Mouse (Mus musculus) central nervous system, embryonic 18 days (tissue): ENCODE data around the gene Wwp2. TPM values are rescaled to one million over a fixed set of nuclear protein-coding genes. Genes with fewer than 3 reads are reported as not detected.

ENCODE experiments used
- polyA plus RNA-seq: library from polyadenylated mRNA; depleted of rRNA; stranded (reverse); fragments of >200 nt; gene quantifications from 2 replicates; pipeline ENCODE4 v1.2.3, GENCODE M21; 2012; rRNA removed

Wwp2 gene
- 24.3 and 27.7 TPM in 2 replicates for polyA plus RNA-seq

DNA sequence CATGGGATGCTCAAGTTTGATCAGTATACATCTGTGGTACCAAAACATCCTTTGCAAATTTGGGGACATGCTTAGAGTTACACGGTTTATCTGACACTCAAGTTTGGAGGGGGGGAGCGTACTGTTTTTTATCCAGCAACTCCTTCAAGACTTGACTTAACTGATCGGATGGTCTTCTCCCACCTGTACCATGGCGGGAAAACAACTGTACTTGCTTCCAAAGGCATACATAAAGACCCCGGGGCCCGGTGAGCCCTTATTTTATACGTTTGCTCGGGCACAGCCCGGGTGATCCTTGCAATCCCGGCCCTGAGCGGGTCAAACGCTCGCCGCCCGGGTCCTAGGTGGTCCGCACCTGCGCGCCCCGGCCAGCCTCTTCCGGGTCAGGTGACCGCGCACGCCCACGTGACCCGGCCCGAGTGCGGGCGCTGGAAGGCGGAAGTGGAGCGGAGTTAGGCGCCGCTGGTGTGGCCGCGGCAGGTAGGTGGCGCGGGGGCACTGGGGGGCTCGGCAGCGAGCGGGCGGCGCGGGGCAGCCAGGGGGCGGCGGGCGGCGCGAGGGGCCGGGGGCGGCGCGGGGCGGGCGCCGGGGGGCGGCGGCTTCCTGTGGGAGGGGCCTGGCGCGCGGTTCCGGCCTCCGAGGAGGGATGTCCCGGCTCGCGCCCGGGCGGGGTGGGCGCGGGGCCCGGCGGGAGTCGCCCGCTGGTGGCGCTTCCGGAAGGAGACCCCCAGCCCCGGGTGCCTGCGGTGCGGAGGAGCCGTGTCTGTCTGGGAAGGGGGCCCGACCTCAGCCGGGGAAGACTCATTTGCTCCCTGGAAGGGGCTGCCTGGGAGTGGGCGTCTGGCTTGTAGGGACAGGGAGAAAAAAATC lies at the start of gene Wwp2:
Gene Wwp2 (plus strand): TSS at position 404 of the 870 bp plus-strand sequence.

DNA sequence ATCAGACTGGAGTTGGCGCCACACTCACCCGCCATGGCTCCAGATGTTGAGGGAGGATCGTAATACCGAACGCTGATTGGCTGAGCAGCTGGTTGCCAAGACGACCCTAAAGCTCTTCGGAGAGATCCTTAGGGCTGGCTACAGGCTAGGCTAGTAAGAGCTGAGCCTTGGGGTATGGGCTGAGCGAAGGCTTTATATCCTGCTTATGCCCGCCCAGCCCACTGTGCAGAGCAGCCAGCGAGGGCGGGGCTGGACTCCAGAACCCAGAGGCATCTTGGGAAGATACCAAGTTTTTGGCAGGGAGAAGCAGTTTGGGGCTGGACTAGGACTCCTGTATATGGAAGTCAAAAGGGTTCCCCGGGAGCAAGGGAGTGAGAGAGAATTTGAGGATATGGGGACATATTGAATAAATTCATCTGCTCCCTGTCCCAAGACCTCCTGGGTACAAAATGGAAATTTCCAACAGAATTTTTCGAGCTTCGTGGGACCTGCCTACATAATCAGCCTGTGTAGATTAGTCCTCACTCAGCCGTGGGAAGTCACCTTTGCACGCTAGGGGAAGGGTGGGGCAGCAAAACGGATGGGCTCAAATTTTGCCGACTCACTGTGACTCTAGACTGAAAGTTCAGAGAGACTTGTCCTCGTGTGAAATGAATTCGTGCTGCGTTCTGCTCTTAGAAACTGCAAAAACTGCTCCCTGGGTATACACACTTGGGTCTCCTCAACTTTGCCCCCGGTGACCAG lies 33.0 kb upstream of the Wwp2 start, which contains the start of gene Nqo1:
Gene Nqo1 (minus strand): TSS at position 169 of the 744 bp plus-strand sequence.

GRCm38 (mm10) chr8:107424597-107425229 lies 11.5 kb upstream of the Wwp2 start, which contains the start of gene Nob1:
TSS of gene Nob1 (minus strand) at chr8:107425051.

GRCm38 (mm10) chr8:107587995-107588780 lies 152.0 kb downstream of the Wwp2 start, which contains the start of gene Psmd7:
TSS of gene Psmd7 (minus strand) at chr8:107588464.

Other genes with a start within 250 kb of the Wwp2 start
- 28.1 and 30.4 TPM in 2 replicates for gene Nfat5, start 142.9 kb upstream of the Wwp2 start, polyA plus RNA-seq
- gene Nqo1, start 33.2 kb upstream of the Wwp2 start, polyA plus RNA-seq, result 3.9 TPM in 2 replicates
- gene Nob1, start 11.3 kb upstream of the Wwp2 start, polyA plus RNA-seq, result 93.4 and 95.9 TPM in 2 replicates
- 132 and 133 TPM in 2 replicates for gene Psmd7, start 152.1 kb downstream of the Wwp2 start, polyA plus RNA-seq